Mouse (Mus musculus): ENCODE measurements around the gene Mdm4. TPM values are rescaled to one million over a fixed set of nuclear protein-coding genes. Genes with fewer than 3 reads are reported as not detected.

Mdm4 gene
- polyA plus RNA-seq, 1 experiment = 122 TPM

DNA sequence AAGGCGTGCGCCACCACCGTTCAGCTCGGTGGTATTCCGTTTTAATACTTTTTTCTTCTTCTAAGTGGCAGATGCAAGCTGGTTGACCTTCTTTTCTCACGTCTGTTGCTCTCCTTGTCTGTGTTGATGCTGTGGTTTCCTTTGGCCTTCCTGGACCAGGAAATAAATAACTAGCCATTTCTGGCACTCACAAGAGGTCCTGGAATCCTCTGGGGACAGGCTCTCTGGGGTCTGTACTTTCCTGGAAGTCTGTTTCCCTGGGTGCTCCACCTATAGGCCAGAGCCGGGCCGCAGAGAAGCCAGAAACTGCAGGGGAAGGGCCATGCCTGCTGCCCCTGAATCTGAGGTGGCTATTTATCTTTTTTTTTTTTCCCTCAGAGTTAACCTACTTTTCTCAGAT lies 24.0 kb upstream of the Mdm4 start:
- Histone ChIP-seq H3K4me1 (ENCODE audit: control insufficient read depth, insufficient read depth, low read length) (peaks cover 12% of the 10 kb centered on the region), H3K4me3 (ENCODE audit: insufficient read depth, low read length) (no peak overlapping the region), H3K27ac (ENCODE audit: insufficient read depth, low read length) (no peak overlapping the region)
- no peak for TF ChIP-seq POLR2A (IDR thresholded peaks at IDR 0.05; ENCODE audit: low read depth, low read length)
- TF ChIP-seq CTCF (IDR thresholded peaks at IDR 0.05; ENCODE audit: borderline replicate concordance, insufficient read depth, low read length) = no peak

DNA sequence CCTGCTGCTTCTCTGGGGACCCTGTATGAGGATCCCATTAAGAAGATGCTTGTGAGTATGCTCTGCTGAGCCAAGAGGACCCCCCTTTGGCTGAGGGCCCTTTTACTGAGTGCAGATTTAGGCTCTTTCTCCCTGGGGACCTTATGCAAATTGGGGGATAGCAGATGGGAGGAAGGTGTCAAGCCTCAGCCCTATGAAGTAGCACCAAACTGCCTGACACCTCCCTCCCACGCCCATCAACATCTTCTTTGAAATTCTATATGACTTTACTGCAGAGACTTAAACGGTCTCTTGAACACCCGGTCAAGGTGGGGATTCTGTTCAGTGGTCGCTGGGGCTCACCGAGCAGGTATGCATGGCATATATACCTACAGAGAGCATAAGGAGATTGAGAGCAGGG lies 22.7 kb upstream of the Mdm4 start:
- H3K4me1 ChIP-seq (ENCODE audit: control insufficient read depth, insufficient read depth, low read length) = peaks cover 9% of the 10 kb centered on the region
- TF ChIP-seq POLR2A (IDR thresholded peaks at IDR 0.05; ENCODE audit: low read depth, low read length) = no peak
- TF ChIP-seq CTCF (IDR thresholded peaks at IDR 0.05; ENCODE audit: borderline replicate concordance, insufficient read depth, low read length) = no peak
- H3K4me3 ChIP-seq (ENCODE audit: insufficient read depth, low read length) = no peak overlapping the region
- no peak overlapping the region for H3K27ac ChIP-seq (ENCODE audit: insufficient read depth, low read length)

DNA sequence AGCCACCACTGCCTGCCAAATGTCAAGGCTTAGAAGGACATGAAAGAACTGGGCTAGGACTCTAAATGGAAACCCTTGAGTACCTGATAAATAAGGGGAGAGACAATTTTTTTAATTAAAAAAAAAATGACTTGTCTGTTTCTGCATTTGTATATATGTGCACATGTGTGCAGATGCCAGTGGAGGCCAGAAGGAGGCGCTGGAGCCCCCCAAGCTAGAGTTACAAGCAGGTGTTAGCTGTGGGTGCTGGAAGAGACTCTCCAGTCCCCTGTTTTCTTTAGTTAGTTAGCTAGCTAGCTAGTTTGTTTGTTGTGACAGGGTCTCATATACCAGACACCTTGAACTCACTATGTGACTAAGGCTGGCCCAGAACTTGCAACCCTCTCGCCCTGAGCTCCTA lies 21.5 kb upstream of the Mdm4 start:
- Histone ChIP-seq H3K27ac (ENCODE audit: insufficient read depth, low read length) (no peak overlapping the region), H3K4me3 (ENCODE audit: insufficient read depth, low read length) (no peak overlapping the region), H3K4me1 (ENCODE audit: control insufficient read depth, insufficient read depth, low read length) (no peaks in the 10 kb centered on the region; the same call in 1 of the 2 replicates)
- TF ChIP-seq POLR2A (IDR thresholded peaks at IDR 0.05; ENCODE audit: low read depth, low read length) (no peak), CTCF (IDR thresholded peaks at IDR 0.05; ENCODE audit: borderline replicate concordance, insufficient read depth, low read length) (no peak)

- TF ChIP-seq CTCF (IDR thresholded peaks at IDR 0.05; ENCODE audit: borderline replicate concordance, insufficient read depth, low read length) (no peak), POLR2A (IDR thresholded peaks at IDR 0.05; ENCODE audit: low read depth, low read length) (no peak)
- no peak overlapping the region for H3K27ac ChIP-seq (ENCODE audit: insufficient read depth, low read length)
- no peaks in the 10 kb centered on the region; the same call in 1 of the 2 replicates for H3K4me1 ChIP-seq (ENCODE audit: control insufficient read depth, insufficient read depth, low read length)
- H3K4me3 ChIP-seq (ENCODE audit: insufficient read depth, low read length) = no peak overlapping the region
These were observed 19.7 kb upstream of the Mdm4 start for GRCm38 (mm10) chr1:133050001-133050431.

- Histone ChIP-seq H3K27ac (ENCODE audit: insufficient read depth, low read length) (no peak overlapping the region), H3K4me3 (ENCODE audit: insufficient read depth, low read length) (no peak overlapping the region), H3K4me1 (ENCODE audit: control insufficient read depth, insufficient read depth, low read length) (no peaks in the 10 kb centered on the region; the same call in 1 of the 2 replicates)
- no peak for TF ChIP-seq CTCF (IDR thresholded peaks at IDR 0.05; ENCODE audit: borderline replicate concordance, insufficient read depth, low read length)
- no peak for TF ChIP-seq POLR2A (IDR thresholded peaks at IDR 0.05; ENCODE audit: low read depth, low read length)
These were observed 18.3 kb upstream of the Mdm4 start for GRCm38 (mm10) chr1:133048690-133049089.

DNA sequence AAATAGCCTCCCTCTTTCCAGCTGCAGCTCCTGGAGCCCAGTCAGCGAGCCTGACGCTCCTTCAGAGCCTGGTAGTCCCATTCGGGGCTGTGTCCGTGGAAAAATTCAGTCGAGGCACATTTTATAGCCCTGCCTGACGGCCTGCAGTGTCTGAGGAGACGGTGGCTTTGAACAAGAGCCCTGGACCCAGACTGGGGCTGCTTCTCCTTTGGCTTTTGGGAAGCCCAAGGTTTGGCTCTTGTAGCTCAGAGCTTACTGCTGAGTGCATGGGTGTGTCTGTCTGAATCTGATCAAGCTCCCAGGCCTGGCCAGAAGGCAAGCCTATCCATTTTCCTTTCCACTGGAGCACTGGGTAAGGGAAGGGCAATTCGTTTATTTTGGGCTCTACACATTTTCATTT lies 17.2 kb upstream of the Mdm4 start:
- Histone ChIP-seq H3K4me1 (ENCODE audit: control insufficient read depth, insufficient read depth, low read length) (no peaks in the 10 kb centered on the region; the same call in 1 of the 2 replicates), H3K4me3 (ENCODE audit: insufficient read depth, low read length) (no peak overlapping the region), H3K27ac (ENCODE audit: insufficient read depth, low read length) (no peak overlapping the region)
- no peak for TF ChIP-seq CTCF (IDR thresholded peaks at IDR 0.05; ENCODE audit: borderline replicate concordance, insufficient read depth, low read length)
- no peak for TF ChIP-seq POLR2A (IDR thresholded peaks at IDR 0.05; ENCODE audit: low read depth, low read length)

- 0 out of 2 replicates have a peak, but pooled peaks have one; percentile 17 for TF ChIP-seq POLR2A (IDR thresholded peaks at IDR 0.05; ENCODE audit: low read depth, low read length)
- TF ChIP-seq CTCF (IDR thresholded peaks at IDR 0.05; ENCODE audit: borderline replicate concordance, insufficient read depth, low read length) = no peak
- Histone ChIP-seq H3K27ac (ENCODE audit: insufficient read depth, low read length) (no peak overlapping the region), H3K4me3 (ENCODE audit: insufficient read depth, low read length) (peak overlapping the region; percentile 46), H3K4me1 (ENCODE audit: control insufficient read depth, insufficient read depth, low read length) (no peaks in the 10 kb centered on the region; the same call in 1 of the 2 replicates)
These were observed 16.1 kb upstream of the Mdm4 start for GRCm38 (mm10) chr1:133046441-133046931.

DNA sequence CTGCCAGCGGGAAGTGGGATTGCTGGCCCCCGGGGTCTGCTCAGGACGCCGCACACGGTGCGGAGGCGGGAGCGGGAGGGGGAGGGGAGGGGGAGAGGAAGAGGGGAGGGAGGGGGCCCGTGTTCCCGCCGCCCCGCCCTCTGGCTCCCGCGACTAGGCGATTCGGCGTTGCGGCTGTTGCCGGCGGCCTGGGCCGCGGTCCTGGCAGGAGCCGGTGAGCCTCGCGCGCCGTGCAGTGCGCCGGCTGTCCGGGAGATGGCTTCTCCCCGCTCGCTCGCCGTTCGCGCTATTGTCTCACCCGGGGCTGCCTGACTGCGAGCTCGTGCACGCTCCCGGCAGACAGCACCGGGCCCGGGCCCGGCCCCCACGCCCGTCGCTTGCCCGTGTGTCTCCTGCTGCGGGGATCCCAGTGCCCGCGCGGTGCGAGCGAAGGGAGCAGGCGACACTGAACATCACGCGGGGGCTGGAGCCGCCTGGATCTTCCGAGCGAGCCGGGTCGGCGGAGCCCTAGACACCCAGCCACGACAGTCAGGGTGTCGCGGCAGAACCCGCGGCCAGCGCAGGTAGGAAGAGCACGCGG lies 15.6 kb upstream of the Mdm4 start:
- no peaks in the 10 kb centered on the region; the same call in 1 of the 2 replicates for H3K4me1 ChIP-seq (ENCODE audit: control insufficient read depth, insufficient read depth, low read length)
- peak; percentile 64 for TF ChIP-seq POLR2A (IDR thresholded peaks at IDR 0.05; ENCODE audit: low read depth, low read length)
- 0 out of 2 replicates have a peak, but pooled peaks have one; percentile 23 for TF ChIP-seq CTCF (IDR thresholded peaks at IDR 0.05; ENCODE audit: borderline replicate concordance, insufficient read depth, low read length)
- peak overlapping the region; percentile 46 for H3K4me3 ChIP-seq (ENCODE audit: insufficient read depth, low read length)
- H3K27ac ChIP-seq (ENCODE audit: insufficient read depth, low read length) = no peak overlapping the region

DNA sequence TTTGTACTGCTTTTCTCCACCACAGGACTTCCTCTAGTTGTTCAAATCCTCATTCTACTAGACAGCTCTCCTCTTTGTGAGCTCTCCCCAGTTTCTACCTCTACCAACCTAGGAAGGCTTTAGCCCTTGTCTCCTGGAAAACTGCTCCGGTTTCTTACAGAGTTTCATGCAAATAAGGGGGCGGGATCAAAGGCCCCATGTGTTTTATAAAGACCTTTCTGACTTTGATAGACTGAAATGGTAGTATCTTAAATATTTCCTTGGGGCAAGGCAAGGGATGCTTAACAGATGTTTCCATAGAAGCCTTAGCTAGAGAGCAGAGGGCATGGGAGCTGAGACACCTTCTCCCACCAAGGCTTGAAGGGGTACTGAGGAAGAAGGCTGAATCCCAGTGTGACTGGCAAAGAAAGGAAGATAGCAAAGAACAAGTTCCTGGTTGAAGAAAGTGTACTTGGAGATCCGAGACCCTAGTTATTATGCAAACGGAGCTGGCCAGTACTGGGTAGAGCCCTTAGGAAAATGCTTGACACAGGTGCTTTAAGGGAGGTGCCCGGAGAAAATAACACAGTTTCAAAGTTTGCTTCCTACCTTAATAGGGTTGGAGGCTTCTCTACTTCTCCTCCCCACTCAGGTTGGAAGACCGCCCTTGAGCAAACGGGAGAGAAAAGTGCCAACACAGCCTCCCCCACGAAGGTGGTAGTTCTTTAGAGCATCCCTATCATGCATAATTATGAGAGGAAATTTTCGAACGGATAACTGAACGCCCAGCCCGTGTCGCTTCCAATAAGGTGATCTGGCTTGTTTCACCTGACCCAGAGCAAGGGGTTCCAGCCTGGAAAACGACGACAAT lies 14.9 kb upstream of the Mdm4 start, which contains the start of gene Pik3c2b:
Gene Pik3c2b (plus strand): TSS at position 657 of the 850 bp plus-strand sequence.
- TF ChIP-seq CTCF (IDR thresholded peaks at IDR 0.05; ENCODE audit: borderline replicate concordance, insufficient read depth, low read length) (no peak), POLR2A (IDR thresholded peaks at IDR 0.05; ENCODE audit: low read depth, low read length) (no peak)
- Histone ChIP-seq H3K4me1 (ENCODE audit: control insufficient read depth, insufficient read depth, low read length) (no peaks in the 10 kb centered on the region; the same call in 1 of the 2 replicates), H3K27ac (ENCODE audit: insufficient read depth, low read length) (no peak within 1 kb of the TSS), H3K4me3 (ENCODE audit: insufficient read depth, low read length) (peak within 1 kb of the TSS; percentile 46)

Data from embryonic fibroblast, embryonic 13.5 days (primary cell).